Mouse (Mus musculus): ENCODE measurements at regions not wholly inside any gene's neighbourhood (a gene's known extent, or its start where the extent isn't known, plus 50 kb on each side); places are given as distances from the start of the nearest gene placed in this dataset.

DNA sequence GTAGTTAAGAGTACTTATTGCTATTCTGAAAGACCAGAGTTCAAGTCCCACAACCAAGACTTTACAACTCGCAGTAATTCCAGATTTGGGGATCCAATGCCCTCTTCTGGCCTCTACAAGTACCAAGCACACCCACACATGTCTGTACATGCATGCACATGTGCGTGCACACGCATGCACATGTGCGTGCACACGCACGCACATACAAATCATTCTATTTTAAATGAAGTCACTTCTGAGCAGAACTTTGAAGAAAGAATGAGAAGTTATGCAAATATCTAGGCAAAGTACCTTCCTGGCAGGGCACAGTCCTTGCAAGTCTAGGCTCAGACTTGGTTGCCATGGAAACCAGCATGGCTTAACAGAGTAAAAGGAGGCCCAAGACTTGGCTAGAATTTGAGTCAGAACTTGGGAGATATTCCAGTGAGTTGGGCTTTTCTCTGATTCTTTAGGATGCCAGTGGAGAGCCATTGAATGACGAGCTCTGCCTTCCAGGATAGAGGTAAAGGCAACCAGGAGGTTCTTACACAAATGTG, 265.4 kb upstream of the Atp2b1 start:
- peak; percentile 11 for DNase-seq (ENCODE audit: low read depth, low spot score)

DNA sequence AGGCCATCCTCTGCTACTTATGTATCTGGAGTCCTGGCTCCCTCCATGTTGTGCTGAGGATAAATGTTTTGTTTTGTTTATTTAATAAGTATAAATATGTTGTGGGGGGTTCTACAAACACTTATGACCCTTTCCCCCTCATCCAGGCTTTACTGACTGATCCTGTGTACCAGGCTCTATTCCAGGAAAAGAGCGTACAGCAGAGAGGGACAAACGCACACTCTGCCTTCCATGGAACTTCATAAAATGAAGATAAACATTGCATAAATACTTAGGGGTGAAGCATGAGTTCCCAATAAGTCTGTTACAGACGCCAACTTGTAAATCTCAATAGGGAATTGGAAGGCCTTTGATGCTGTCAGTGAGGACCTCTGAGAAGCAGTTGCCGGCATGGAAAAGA, 263.7 kb upstream of the Atp2b1 start:
- no peak for DNase-seq (ENCODE audit: low read depth, low spot score)

DNA sequence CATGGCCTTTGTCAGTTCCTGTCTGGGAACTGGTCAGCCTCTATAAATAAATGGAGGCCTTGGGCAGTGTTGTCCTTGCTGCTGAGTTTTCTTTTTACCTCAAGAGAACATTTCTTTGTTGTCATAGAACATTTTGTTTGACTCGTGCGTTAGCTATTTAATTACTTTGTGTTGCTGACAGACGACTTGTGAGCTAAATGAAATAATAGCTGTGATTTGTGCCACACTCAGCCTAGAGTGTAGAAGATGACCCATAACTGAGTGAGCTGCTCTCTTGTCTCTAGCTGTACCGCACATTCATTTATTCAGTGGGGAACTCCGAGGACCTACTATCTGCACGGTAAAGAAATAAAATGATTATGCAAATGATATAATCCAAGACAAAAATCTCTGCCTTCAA, 263.1 kb upstream of the Atp2b1 start:
- DNase-seq (ENCODE audit: low read depth, low spot score): no peak

DNA sequence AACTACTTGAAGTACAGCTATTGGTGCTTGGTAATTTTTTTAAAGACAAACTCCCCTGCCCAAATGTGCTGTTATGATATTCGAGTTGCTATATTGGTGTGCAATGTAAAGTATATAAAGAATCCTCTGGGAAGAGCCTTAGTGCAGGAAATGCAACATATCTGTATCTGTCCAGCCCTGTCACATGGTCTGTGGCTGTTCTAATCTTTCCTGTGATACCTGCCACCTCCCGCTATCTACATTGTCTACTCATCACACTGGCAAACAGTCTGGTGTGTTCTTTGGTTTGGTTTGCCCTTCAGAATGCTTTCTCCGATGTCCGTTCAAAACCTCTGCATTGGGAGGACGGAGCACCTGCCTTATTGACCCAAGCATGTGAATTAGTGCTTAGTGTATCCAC, 262.6 kb upstream of the Atp2b1 start:
- DNase-seq (ENCODE audit: low read depth, low spot score): no peak

DNA sequence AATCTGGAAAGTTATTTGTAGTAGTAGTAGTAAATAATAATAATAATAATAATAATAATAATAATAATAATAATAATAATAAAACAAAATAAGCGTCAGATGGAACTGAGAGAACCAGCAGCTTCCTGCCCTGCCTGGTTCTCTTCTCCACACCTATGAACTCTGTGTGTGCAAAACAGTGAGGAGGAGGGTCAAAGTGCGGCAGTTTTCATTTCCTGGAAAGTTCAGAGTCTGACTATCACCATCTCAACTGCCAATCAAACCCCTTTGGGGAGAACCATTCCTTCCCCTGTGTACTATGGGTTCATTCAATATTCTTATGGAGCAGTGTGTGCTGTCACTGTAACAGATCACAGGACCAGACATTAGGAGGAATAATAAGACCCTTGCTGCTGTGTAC, 262.1 kb upstream of the Atp2b1 start:
- no peak for DNase-seq (ENCODE audit: low read depth, low spot score)

DNA sequence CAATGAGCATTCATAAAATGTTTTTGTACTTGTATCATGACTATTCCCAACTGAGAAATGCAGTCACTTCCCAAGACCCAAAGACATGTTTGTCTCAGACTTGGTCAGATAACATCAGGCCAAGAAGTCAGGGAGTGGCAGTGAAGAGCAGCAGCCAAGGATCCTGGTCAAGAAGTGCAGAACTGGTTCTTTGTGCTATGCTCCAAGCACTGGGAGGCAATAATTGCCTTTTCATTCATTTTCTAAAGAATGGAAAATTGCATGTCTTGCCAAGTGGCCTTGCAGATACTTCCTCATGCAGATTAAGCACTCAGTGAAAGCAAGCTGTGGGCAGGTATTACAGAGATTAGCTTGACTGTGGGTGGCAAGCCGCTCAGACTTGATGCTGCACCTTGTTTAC, 253.5 kb upstream of the Atp2b1 start:
- DNase-seq (ENCODE audit: low read depth, low spot score): no peak

DNA sequence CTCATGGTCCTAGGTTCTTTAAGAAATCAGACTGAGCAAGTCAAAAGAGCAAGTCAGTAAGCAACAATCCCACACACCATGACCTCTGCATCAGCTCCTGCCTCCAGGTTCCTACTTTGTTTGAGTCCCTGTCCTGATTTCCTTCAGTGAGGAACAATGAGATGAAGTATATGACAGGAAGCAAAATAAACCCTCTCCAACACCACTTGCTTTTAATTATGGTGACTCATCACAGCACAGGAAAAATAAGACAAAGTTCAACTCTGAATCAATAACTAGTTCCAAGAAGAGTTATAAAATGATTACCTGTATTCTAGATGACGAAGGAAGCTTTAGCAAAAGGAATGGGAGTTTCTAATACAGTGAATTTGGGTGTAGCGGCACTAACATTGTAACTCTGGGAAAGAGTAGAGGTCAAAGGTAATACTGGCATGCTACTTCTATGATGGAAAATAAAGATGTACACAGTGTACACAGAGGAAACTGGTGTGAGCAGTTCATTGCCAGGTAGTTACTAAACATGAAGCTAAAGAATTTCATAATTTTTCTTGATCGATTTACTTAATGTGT, 248.2 kb upstream of the Atp2b1 start:
- no peak for DNase-seq (ENCODE audit: low read depth, low spot score)

DNA sequence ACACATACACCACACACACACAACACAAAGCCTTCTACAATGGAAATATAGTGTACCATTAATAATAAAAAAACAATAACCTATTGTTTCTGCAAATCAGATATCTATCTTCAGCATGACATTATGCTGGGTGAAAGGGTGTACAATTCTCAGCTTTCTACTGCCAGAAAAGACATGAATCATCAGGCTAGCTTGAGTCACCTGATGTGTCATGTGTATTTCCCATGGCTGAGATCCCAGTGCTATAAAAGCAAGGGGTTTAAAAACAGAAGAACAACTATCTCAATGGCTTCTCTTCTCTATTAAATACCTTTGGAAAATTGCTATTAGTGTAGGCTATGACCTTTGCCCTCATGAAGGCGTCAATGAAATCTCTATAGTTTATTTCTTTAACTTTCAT, 246.5 kb upstream of the Atp2b1 start:
- DNase-seq (ENCODE audit: low read depth, low spot score): no peak

DNA sequence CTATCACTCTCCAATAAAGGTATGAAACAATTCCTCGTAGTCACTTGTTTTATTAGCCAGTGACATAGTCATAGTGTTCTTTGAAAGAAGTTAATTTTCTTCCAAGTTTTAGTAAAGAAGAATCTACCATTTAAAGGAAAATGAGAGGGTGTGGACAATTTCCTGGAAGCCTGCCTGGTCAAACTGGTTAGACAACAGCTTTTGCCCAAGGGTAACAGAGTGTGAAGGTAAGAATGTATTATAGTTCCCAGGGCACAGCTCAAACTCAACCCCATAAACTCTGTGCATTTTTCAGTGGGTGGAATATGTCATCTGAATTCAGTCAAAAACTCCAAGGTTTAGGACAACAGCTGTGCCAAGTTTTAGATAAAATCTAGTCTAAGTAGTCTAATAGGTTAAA, 240.1 kb upstream of the Atp2b1 start:
- no peak for DNase-seq (ENCODE audit: low read depth, low spot score)

DNA sequence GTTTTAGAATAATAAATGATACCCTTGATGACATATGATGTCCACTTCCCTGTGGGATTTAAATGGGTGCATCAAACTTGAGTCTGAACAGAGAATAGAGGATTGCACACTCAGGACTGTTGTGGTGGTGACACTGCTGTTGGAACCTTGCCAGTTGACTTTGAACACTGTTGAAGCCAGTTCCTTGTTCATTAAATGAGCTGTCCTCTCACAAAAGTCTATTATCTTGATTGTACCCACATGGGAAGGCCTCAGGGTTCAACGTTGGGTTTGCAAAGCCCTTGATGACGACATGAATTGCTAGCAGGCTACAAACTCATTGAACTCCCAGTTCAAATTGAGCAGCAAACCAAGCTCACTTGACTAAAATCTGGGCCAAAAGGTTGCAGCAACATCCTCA, 237.3 kb upstream of the Atp2b1 start:
- no peak for DNase-seq (ENCODE audit: low read depth, low spot score)

DNA sequence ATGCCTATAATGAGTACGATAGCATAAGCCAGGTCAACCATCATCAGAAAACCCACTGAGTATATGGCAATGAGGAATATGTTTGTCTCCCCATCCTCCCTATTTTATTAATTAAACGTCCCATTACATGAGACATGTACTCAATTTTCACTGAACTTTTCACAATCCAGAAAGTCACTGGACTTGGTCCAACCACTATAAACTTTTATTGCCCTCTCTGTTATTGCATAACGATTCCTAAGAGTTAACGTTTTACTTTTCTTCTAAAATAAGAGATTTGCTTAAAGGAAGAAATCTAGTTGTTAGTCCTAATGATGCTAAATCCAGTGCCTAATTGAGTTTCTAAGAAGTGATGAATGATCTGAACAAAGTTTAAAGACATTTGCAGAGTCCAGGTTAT, 236.0 kb upstream of the Atp2b1 start:
- DNase-seq (ENCODE audit: low read depth, low spot score): no peak

DNA sequence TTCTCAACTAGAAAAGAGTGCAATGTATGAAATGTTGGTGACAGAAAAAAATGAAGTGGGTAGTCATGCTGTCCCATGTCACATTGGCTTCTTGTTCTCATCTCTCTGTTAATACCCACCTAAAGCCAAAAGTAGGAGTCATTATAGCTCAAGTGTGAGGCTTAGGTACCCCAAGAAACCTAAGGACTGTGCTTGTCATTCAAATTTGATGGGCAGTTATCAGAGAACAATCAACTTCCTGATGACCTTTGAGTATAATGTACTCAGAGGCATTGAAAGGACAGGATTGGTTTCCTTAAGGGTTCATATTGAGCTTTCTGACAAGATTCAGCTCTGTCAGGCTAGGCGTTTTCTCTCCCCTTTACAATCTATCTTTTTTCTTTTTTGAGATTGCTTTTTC, 231.8 kb upstream of the Atp2b1 start:
- no peak for DNase-seq (ENCODE audit: low read depth, low spot score)

DNA sequence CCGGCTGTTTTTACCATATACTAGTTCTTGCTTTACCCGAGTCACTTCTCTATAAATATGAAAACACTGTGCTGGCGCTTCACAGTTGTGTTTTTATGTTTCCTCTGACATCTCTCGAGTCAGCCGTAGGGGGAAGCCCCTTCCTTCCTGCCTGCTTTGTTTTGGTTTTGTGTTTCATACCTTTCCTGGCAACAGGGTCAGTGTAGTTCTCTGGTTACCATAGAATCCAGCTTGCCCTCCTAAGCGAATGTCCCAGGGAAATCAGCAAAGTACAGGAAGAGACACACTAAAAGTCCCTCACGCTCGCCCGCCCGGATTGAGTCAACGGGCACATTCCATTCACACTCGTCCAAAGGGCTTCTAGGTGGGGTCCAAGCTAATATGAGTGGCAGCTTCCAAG, 230.0 kb upstream of the Atp2b1 start:
- no peak for DNase-seq (ENCODE audit: low read depth, low spot score)

DNA sequence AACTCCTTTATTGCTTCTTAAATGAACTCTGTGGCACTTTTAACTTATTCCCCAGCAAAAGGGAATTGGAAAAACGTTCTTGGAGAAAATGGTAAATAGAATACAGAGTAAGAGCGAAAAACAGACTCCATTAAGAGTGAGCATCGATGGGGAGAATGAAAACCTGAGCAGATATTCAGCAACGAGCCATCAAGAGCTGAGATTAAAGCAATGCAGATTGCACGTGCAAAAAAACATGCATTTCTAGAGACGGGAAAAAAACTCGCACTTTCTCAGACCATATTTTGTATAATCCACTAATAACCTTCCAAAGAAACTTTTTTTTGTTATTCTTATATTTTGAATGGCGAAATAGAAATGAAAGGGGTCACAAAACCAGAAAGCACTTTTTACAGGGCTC, 229.5 kb upstream of the Atp2b1 start:
- DNase-seq (ENCODE audit: low read depth, low spot score): no peak

DNA sequence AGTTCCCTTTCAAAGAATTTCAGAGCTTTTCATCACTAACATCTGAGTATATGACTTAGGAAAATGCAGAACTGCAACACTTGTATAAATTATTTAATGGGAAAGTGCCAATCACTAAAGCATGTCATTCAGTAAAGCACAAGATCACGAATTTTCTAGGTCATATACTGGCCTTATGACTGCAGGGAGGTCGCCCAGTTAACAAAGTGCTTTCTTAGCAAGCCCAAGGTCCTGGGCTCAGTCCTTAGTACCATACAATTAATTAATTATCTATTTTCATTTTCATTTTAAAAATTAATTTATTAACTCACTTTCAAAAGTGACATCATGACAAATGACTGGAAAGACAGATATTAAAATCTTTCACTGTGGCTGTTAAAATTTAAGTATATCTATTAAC, 228.5 kb upstream of the Atp2b1 start:
- no peak for DNase-seq (ENCODE audit: low read depth, low spot score)

DNA sequence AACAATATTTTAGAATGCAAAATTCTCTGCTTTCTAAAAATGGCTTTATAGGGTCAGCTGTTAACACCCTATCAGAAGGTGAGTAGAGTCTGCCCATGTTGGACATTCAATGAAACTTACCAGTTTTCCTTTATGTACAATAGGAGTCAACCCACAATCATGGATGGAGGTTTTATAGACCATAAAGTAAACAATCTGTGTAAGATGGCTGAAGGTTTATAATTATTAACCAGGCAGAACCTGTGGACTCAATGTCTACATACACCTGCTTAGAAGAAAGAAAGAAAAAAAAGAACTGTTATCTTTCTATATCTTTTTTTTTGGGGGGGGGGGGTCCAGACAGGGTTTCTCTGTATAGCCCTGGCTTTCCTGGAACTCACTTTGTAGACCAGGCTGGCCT, 227.8 kb upstream of the Atp2b1 start:
- no peak for DNase-seq (ENCODE audit: low read depth, low spot score)

DNA sequence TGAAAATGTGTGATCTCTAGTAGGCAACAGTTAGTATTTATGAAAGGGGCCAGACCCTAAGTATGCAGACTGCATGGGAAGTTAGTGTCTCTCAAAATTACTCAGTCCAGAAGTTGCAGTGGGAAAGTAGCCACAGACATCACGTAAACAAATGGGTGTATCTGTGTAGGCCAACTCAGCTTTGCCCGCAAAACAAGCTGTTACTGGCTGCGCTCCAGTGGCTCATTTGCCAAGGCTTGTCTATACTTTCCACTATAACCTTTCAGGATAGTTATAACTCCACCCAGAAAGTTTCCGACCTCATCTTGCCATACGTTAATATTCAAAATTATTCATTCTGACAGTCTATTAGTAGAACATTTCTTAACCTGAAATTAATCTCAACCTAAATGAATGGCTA, 222.4 kb upstream of the Atp2b1 start:
- DNase-seq (ENCODE audit: low read depth, low spot score): no peak

DNA sequence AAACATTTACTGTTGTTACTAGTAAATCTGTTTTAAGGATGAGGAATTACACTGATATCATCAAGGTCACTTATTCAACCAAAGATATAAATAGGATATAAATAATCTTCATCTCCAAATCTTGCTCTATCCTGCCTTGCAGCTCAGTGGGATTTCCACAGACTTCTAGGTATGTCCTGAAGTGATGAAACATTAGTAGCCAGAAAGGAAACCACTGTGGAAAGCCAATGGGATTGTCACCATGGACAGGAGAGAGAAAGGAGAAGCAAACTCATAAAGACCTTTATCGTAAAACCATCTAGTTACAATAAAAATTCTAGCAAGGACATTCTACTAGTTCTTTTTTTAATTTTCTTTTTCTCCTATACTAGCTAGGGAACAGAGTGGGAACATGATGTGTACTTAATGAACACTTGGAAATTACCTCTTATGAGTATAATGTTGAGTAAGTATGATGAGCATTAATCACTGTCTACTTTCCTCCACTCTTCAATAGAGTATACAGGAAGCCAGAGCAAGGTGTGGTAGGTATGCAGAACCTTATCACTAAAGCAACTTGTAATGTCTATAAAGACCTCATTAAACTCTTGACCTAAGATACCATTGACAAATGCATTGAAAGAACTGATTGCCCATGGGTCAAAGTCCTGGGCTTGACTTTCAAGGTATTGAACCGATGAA, 219.4 kb upstream of the Atp2b1 start:
- no peak for DNase-seq (ENCODE audit: low read depth, low spot score)

DNA sequence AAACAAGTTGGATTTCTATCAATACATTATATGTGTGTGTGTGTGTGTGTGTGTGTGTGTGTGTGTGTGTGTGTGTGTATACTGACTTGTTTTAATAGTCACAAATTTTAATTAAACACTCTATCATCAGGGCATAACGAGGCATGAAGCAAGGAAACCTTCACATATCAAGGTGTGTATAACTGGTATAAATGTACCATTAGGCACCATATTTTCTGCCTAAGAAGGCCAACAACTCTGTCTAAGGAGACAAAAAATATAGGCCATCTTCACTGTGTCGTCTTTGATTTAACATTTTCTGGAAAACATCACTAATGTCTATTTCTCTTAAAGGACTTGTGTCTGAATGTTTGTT, 218.9 kb upstream of the Atp2b1 start:
- DNase-seq (ENCODE audit: low read depth, low spot score): no peak

DNA sequence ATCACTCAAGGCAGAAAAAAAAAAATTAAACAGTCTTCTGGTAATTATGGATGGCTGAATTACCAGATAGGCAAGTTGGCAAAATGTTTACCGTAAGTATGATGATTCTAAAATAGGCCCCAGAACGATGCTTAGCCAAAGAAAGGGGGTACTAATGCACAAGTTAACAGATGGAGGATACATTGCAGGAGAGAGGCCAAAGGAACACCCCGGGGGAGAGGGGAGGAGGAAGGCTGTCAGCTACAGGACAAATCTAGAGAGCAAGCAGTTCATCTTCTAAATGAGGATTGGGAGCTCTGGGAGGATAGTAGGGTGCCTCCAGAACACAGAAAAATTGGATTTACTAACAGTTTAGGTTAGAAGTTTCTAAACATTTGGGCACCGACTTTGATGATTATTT, 216.3 kb upstream of the Atp2b1 start:
- DNase-seq (ENCODE audit: low read depth, low spot score): no peak

DNA sequence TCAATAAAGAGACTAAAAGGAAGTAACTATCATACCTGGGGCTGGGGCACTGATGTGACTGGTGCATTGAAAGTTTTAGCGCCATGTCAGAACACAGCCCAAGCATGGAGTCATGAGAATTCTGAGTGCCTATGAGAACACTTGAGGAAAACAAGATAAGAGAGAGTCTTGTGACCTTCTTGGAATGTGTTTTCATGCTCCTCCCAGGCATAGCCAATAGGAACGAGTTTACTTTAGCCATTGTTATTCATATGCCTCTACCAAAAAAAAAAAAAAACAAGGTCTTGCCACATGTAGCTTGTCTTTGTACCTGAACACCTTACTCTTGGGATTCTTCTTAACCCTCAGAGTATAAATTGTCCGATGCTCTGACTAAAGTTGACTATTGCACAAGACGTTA, 214.6 kb upstream of the Atp2b1 start:
- DNase-seq (ENCODE audit: low read depth, low spot score): no peak

DNA sequence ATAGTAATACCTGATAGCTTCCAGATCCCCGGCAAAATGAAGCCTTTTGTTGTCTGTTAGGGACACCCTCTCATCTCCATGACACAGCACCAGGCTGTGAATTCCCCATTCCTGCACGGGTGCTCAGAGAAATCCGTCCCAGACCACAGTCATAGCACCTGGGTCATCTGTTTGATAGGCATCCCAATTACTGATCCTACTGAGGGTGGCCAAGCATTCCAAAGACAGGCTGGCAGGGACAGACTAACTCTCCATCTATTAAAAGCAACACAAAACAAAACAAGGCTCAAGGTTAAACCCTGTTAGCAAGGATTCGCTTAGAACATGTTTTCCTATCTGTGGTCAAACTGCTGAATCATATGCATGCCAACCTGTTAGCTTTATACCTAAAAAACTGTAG, 213.8 kb upstream of the Atp2b1 start:
- no peak for DNase-seq (ENCODE audit: low read depth, low spot score)

DNA sequence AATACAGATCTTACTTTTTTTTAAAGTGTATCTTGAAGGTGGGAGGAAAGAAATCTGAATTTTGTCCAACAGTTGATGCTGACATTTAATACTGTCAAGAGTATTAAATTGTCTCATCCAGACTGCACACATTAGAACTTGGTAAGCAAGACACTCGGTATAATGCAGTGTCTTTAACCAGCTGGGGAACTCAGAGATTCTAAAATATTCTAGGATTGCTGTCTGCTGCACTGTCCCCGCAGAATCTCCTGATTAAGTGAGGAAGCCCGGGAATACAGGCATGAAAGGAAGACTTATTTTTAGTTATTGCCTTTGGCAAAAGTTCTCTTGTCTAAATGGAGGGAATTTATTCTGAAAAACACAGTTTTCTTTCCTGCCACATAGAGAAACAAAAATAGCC, 212.9 kb upstream of the Atp2b1 start:
- DNase-seq (ENCODE audit: low read depth, low spot score): no peak
